In genomic region chr16:85801971-85802811, GRCm38 (mm10) we compare ENCODE assay signal across 8 mouse cellular contexts. TPM values are rescaled to one million over a fixed set of nuclear protein-coding genes. Genes with fewer than 3 reads are reported as not detected.
DNase-seq lines count a peak whose midpoint lies in the region; ATAC-seq and TF ChIP-seq lines count a peak whose summit lies in the region.

No protein-coding gene starts in this region.

- no peaks in the 10 kb centered on the region for H3K27me3 ChIP-seq in heart, embryonic 11.5 days (ENCODE audit: control insufficient read depth, insufficient read depth, low read length)
- H3K27me3 ChIP-seq in kidney, embryonic 14.5 days (ENCODE audit: control insufficient read depth, insufficient read depth, low read length), result no peaks in the 10 kb centered on the region

- peaks cover 13% of the 10 kb centered on the region for H3K36me3 ChIP-seq in heart, embryonic 11.5 days (ENCODE audit: control insufficient read depth, insufficient read depth, low read length)
- H3K36me3 ChIP-seq in kidney, embryonic 14.5 days (ENCODE audit: control insufficient read depth, insufficient read depth, low read length), result peaks cover 29% of the 10 kb centered on the region

- H3K4me2 ChIP-seq in heart, embryonic 11.5 days, result peak overlapping the region; percentile 79
- peak overlapping the region; percentile 79 for H3K4me2 ChIP-seq in kidney, embryonic 14.5 days (replicated peaks; ENCODE audit: low read depth, low read length)

- no peak; the same call in 1 of the 2 replicates for ATAC-seq in heart, embryonic 11.5 days (replicated peaks; ENCODE audit: insufficient number of reproducible peaks, low FRiP score, low TSS enrichment)
- peak; percentile 4 for ATAC-seq in kidney, embryonic 14.5 days (ENCODE audit: low FRiP score, low TSS enrichment)

- H3K27ac ChIP-seq in heart, embryonic 11.5 days (ENCODE audit: low read depth, low read length), result peak overlapping the region; percentile 98
- H3K27ac ChIP-seq in kidney, embryonic 14.5 days (ENCODE audit: low read depth, low read length), result peak overlapping the region; percentile 96

- TF ChIP-seq CTCF in lung, adult 2 months (IDR thresholded peaks at IDR 0.05; ENCODE audit: insufficient read depth, low read length), result no peak

- DNase-seq in ovary, postnatal 10 days (ENCODE audit: low spot score), result peak; percentile 26
- DNase-seq in ovary, adult 18-20 months (ENCODE audit: low spot score), result no peak
- peak; percentile 67 for DNase-seq in embryo, embryonic 9.5 days (ENCODE audit: extremely low spot score)
- DNase-seq in lung, adult 2 months, result peak; percentile 36
- peak; percentile 54 for DNase-seq in ovary, postnatal 36 days (ENCODE audit: low spot score)
- DNase-seq in frontal cortex, postnatal 25 days (ENCODE audit: low spot score in 2 of 2), result no peak

- under 1% methylated on average over 67 of the region's 67 CpGs for WGBS in heart, embryonic 11.5 days (ENCODE audit: insufficient replicate concordance)
- WGBS in kidney, embryonic 14.5 days, result under 1% methylated on average over 67 of the region's 67 CpGs
- WGBS in lung, adult 2 months, result under 1% methylated on average over 67 of the region's 67 CpGs

- H3K4me3 ChIP-seq in heart, embryonic 11.5 days (ENCODE audit: low read depth, low read length), result peak overlapping the region; percentile 90
- H3K4me3 ChIP-seq in kidney, embryonic 14.5 days (ENCODE audit: low read length), result peak overlapping the region; percentile 84
- peak overlapping the region; percentile 71 for H3K4me3 ChIP-seq in lung, adult 2 months (replicated peaks; ENCODE audit: extremely low read depth, low read depth, low read length)

- peaks cover 9% of the 10 kb centered on the region for H3K4me1 ChIP-seq in heart, embryonic 11.5 days (ENCODE audit: control insufficient read depth, insufficient read depth, low read length)
- peaks cover 8% of the 10 kb centered on the region; the same call in 1 of the 2 replicates for H3K4me1 ChIP-seq in kidney, embryonic 14.5 days (ENCODE audit: control insufficient read depth, insufficient read depth, low read length)
- peaks cover 7% of the 10 kb centered on the region for H3K4me1 ChIP-seq in lung, adult 2 months (ENCODE audit: control insufficient read depth, insufficient read depth, low read length)

- no peaks in the 10 kb centered on the region for H3K9me3 ChIP-seq in heart, embryonic 11.5 days (replicated peaks; ENCODE audit: control insufficient read depth, low read length)
- H3K9me3 ChIP-seq in kidney, embryonic 14.5 days (ENCODE audit: control insufficient read depth, low read length), result no peaks in the 10 kb centered on the region

- H3K9ac ChIP-seq in heart, embryonic 11.5 days (ENCODE audit: low read depth, low read length), result peak overlapping the region; percentile 98
- peak overlapping the region; percentile 96 for H3K9ac ChIP-seq in kidney, embryonic 14.5 days (ENCODE audit: low read depth, low read length)

- TF ChIP-seq POLR2A in lung, adult 2 months (IDR thresholded peaks at IDR 0.05; ENCODE audit: borderline replicate concordance, extremely low read depth, low read depth, low read length), result peak; percentile 51; the same call in 1 of the 2 replicates

RNA-seq across cellular contexts. Expression of gene Adamts1, which starts 0.7 kb away (rescaled TPM):
- 46.6 and 66.1 TPM in 2 replicates for polyA plus RNA-seq in heart, embryonic 11.5 days (2014; fragmentation: Nextera tagmentation; extraction: Ambion mirVana)
- polyA plus RNA-seq in kidney, embryonic 14.5 days (2014; fragmentation: Nextera tagmentation; extraction: Ambion mirVana), result 36.8 and 70.7 TPM in 2 replicates
- polyA plus RNA-seq in lung, adult 2 months (2012; rRNA removed), result 68.7 and 86.6 TPM in 2 replicates

Comparison
In these comparisons a context has a peak if more than half of its experiments do, and no peak if none do; other contexts are left out.
1. DNase-seq: peak in ovary, postnatal 10 days (single experiment), embryo, embryonic 9.5 days (single experiment), lung, adult 2 months (single experiment) and ovary, postnatal 36 days (single experiment); none in ovary, adult 18-20 months (single experiment) and frontal cortex, postnatal 25 days (0 of 2).
2. Peak in every context shown above with its lines, with median percentiles within 50 percentile points of each other: H3K4me3 ChIP-seq.